Mouse (Mus musculus) c-Kit-positive CD71-positive TER-119-positive erythroid progenitor cells, embryonic 14.5 days (primary cell): Measurements from ENCODE around the gene Vps37c.

Experiments
- DNase-seq: peaks from one replicate; pipeline ENCODE4 v3.0.0-alpha.2; 2013; ENCODE audit warnings: low spot score

The Vps37c gene

GRCm38 (mm10) chr19:10689470-10690166 is 1.1 kb downstream of the Vps37c start:
- no peak for DNase-seq

GRCm38 (mm10) chr19:10690336-10690735 is 1.8 kb downstream of the Vps37c start:
- no peak for DNase-seq

DNA sequence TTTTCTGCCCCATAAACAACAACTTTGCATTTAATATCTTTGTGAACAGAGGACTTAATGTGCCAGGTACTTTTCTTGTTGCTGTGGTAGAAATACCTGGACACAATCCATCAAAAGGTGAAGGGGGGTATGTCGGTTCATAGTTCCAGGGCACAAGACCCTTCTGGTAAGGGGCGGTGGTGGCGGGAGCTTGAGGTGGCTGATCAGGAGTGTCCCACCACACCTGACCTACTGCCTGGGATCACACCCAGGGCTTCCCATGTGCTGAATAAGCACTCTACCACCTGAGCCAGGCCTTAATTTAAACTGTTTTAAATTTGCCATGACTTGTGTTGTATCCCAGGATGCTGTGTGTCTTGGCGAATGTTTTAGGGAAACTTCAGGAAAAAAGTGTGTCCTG is 2.6 kb downstream of the Vps37c start:
- no peak for DNase-seq

DNA sequence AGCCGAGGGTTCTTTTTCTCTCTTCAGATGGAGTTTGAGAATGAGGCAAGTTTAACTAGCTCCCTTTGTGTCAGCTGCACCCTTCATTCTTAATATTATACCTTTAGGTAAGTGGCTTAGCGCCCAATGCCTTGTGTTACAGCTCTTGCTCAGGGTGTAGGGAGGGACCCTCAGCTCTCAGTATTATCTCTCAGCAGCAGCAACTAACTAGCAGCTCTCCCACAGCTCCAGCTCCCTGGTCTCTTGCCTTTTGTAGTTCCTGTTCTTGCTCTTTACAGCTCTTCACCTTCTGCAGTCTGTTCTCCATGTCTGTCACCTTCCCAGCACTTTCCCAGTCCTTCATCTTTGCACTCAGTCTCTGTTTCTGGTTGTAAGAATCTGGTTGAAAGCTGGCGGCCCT is 3.1 kb downstream of the Vps37c start:
- DNase-seq, result peak; percentile 34

- no peak for DNase-seq
Observed at GRCm38 (mm10) chr19:10692361-10692760, 3.8 kb downstream of the Vps37c start.

DNA sequence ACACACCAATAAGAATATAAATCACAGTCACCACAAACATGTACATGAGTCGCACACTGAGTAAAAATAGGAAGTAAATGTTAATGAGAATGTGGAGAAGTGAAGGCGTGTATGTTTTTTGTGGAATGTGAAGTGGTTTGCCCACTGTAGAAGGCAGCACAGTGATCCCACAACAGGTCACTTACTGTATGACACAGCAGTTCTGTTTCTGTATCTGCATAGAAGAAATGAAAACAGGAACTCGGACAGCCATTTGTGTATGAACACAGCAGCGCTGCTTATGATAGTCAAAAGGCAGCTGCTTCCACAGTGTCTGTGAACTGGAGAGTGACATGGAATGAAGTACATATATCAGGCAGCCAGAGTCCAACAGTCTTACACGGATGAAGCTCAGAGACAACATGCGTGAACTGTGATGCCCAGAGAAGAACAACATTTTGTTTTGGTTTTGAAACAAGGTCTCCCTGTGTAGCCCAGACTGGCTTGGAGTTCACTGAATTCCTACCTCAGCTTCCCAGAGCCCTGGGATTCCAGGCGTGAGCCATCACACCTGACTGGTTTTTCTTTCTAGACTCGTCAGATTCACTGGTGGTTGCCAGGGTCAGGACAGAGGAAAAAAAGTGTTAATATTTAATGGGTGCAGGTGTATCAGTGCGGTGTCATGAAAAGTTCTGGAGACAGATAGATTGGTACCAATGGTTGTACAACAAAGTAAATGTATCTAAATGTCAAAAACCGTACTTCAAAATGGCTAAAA is 5.6 kb downstream of the Vps37c start:
- no peak for DNase-seq

DNA sequence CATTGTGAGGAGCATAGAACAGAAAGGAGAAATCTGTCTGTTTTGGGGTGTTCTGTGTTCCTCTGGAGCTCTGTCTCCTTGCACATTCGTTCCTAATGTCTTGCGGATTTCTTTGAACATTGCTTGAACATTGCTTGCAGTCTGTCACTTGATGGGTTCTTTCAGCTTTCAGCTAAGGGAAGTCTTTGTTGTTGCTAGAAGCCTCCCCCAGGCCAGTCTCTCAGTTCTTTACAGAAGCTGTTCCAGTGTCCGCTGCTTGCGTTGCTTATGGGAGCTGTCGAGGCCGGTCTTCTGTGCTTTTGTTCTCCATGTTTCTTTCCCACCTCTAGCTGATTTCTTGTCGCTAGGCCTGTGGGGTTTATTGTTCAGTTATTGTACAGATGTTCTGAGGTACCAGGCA is 7.3 kb downstream of the Vps37c start:
- no peak for DNase-seq

- no peak for DNase-seq
Observed at GRCm38 (mm10) chr19:10698131-10698991, 9.8 kb downstream of the Vps37c start.

GRCm38 (mm10) chr19:10699851-10700250 is 11.3 kb downstream of the Vps37c start:
- no peak for DNase-seq

DNA sequence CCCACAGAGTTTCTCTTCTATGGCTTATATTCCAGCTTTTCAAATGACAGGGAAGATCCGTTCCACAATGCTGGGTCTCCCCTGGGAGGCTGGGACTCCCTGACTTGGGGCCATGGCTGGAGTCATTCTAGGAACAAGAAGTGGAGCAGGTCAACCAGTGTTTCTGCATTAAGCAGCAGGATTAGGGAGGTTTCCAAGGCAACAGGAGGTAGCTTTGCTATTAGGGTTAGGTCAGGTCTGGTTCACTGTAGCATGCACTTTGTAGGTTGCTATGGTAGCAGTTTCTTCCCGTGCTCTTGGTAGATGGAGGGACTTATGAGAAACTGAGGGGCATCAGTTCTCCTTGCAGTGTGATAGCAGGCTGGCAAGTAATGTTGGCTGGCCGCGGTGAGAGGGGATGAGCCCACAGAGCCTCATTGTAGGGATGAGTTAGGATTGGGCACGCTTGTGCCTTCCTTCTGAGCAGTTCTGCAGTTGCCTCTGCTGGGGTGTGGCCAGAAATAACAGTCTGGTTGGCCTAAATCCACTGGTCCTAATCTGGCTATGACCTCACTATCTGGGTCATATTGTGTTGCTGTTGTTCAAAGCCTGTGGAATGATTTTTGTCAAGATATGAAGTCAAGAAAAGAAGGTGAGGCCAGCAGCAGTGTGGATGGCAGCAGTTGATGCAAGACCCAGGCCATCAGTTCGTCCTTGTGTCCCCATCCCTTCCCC is 12.6 kb downstream of the Vps37c start:
- DNase-seq, result no peak

- no peak for DNase-seq
Observed at GRCm38 (mm10) chr19:10702125-10702524, 13.6 kb downstream of the Vps37c start.

GRCm38 (mm10) chr19:10703470-10703869 is 14.9 kb downstream of the Vps37c start:
- no peak for DNase-seq

DNA sequence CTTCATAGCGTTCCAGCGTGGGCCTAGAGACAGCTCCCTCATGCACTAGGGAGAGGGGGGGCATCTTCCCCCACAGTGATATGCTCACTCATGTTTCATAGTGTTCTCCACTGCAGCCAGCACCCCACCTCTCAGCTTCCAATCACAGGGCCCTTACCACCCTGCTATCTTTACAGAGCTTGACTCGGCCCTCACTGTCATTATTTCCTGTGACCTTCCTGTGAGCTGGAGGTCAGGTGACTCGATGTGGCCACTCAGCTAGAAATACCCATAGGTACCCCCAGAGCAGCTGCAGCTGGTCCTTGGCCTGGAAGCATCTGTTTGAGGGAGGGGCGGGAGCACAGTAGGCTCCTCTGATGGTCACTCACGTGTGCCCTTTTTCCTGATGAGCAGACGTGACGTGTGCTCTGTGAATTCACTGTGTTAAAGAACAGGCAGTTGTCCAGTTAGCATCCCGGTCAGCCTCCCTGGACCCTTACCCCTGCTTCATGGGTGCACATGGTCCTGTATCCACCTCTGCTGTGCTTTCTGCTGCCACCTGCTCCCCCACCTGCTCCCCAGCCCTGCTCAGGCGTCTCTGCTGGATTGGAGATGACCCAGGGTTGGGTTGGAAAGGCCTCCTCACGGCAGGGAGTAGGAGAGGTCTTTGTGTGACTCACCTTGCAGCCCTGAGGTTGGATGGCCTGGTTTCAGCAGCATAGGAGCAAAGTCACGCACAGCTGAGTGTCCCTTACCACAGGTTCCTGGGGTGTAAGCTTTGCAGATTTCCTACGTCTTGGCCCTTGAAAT is 18.7 kb downstream of the Vps37c start:
- DNase-seq, result no peak

- DNase-seq, result no peak
Observed at GRCm38 (mm10) chr19:10707881-10708280, 19.3 kb downstream of the Vps37c start.

GRCm38 (mm10) chr19:10708900-10709299 is 20.4 kb downstream of the Vps37c start:
- no peak for DNase-seq

DNA sequence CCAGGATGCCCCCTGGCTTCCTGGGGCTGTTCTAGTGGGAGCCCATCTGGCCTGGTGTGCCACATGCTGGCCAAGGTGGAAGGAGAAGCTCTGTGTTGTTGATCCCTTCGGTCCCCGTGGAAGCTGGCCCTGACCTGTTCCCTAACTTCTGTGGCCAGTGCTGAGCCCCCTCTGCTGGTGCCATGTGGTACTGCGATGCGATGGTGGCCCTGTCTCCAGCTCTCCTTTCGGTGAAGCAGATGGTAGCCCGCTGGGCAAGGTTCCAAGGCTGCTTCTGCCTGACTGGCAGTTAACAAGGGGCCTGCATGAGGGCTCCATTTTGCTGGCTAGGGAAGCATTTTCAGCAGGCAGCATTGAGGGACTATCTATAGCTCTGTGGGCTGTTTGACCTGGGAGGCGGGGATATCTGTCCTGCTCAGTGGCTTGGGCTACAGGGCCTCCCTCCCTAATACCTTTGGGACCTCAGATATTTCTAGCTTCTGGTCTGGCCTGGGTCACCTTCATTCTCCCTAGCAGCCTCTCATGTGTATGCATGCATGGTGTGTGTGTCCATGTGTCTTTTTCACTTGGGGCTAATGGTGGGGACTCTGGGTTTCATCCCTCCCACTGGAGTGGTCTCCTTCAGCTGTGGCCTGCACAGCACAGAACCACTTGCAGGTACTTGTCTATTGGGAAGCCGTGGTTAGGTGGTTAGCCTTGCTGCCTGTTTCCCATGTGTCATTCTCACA is 21.0 kb downstream of the Vps37c start:
- peak; percentile 79 for DNase-seq

DNA sequence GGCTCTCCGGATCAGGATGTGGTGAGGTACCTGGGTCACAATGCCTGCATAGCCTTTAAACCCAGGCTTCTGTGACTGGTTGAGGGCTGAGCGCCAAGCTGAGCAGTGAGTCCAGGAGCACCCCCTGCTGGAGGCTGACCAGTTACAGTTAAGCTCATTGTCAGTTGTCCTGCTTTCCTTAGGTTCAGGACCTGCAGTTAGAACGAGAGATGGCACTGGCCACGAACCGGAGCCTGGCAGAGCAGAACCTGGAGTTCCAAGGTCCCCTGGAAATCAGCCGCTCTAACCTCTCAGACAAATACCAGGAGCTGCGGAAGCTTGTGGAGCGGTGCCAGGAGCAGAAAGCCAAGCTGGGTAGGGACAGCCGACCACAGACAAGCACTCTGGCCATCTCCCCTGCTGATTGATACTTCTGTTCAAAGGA is 21.6 kb downstream of the Vps37c start:
- peak; percentile 47 for DNase-seq

DNA sequence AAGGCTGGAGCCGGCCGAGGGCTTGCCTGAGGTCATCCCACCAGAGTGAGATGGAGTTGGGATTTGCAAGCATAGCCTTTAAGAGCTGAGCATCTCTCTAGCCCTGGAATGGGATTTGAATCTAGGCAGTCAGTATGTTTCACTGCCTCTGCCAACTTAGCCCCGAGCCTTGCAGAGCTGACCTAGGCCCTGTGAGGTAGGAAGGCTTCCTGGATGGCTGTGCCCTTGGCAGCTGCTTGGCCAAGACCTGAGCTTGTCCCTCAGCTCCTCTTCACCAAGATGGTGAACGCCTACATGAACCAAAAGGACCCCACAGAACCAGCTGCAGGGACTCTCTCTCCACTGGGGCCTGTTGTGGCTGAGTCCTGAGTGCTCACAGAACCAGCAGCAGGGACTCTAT is 22.2 kb downstream of the Vps37c start:
- no peak for DNase-seq

DNA sequence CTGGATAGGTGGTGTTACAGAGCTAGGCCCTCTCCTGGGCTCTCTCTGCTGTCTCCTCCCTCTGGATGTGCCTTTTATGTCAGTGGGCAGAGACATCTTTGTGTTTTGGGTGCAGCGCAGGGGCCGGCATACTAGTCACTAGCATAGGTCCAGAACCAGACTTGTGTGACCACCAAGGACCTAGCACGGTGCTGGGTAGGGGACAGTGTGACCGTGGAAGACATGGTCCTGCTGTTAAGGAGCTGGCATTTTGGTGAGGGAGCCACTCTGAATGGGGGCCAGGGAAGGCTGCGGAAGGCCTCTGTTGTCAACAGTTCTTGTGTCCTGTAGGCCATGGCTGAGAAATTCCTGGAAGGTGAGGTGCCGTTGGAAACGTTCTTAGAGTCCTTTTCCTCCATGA is 23.7 kb downstream of the Vps37c start:
- no peak for DNase-seq

DNA sequence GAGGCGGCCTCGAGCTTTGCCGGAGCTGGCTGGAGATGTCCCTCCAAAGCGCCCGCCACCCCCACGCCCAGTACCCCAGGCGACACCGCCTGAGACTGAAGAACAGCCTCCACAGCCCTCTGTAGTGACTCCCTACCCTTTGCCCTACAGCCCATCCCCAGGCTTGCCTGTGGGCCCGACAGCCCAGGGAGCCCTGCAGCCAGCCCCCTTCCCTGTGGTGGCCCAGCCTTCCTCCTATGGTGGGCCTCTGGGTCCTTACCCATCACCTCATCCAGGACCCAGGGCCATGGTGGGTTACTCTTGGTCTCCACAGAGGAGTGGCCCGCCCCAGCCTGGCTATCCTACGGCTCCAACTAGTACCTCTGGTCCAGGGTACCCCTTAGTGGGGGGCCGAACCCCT is 24.1 kb downstream of the Vps37c start:
- DNase-seq, result no peak

GRCm38 (mm10) chr19:10713551-10713950 is 25.0 kb downstream of the Vps37c start:
- no peak for DNase-seq
